Mouse (Mus musculus) erythroblast, embryonic 14.5 days (primary cell): ENCODE measurements around the gene Defb22. TPM values are rescaled to one million over a fixed set of nuclear protein-coding genes. Genes with fewer than 3 reads are reported as not detected.

ENCODE experiments used
- H3K27me3 ChIP-seq: 2 replicates; pipeline ENCODE4 v1.6.1; 2012; ENCODE audit warnings: inconsistent platforms; ENCODE audit not compliant: control insufficient read depth
- H3K36me3 ChIP-seq: 2 replicates; pipeline ENCODE4 v1.6.1; 2012; ENCODE audit warnings: mild to moderate bottlenecking, inconsistent platforms; ENCODE audit not compliant: control insufficient read depth
- H3K4me1 ChIP-seq: 2 replicates; pipeline ENCODE4 v1.6.1; 2012; ENCODE audit warnings: inconsistent platforms; ENCODE audit not compliant: control insufficient read depth
- H3K4me3 ChIP-seq: replicated peaks from 2 replicates; pipeline ENCODE3; 2012; ENCODE audit warnings: moderate library complexity, mild to moderate bottlenecking, inconsistent platforms
- H3K9me3 ChIP-seq: 2 replicates; pipeline ENCODE4 v1.6.1; 2012; ENCODE audit warnings: low read length, inconsistent platforms, mixed read lengths; ENCODE audit not compliant: control insufficient read depth
- GATA1 ChIP-seq: IDR thresholded peaks from 2 replicates; pipeline ENCODE4 v1.6.1; 2012; ENCODE audit warnings: low read length, inconsistent platforms, mixed read lengths
- TAL1 ChIP-seq: IDR thresholded peaks from 3 replicates; pipeline ENCODE4 v1.6.1; 2012; ENCODE audit warnings: low read length, inconsistent platforms, mixed read lengths
- polyA plus RNA-seq: library from polyadenylated mRNA; stranded (reverse); fragments of >175 nt; gene quantifications from 2 replicates; pipeline ENCODE4 v1.2.3, GENCODE M21; 2012

Defb22 gene
- polyA plus RNA-seq, 1 experiment: not detected

DNA sequence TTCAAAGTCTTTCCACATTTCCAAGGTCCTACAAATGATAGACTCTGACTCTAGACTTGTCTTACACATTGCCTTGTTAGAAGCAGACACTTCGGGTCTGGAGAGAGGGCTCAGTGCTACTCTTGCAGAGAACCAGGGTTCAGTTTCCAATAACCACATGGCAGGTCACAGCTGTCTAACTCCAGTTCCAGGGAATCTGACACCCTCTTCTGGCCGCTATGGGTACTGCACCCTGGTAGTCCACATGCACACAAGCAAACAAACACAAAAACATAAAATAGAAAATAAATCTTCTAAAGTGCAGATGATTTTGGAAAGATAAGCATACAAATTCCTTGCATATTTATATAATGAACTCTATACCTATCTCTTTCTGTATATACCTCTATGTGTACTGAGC lies 2.9 kb downstream of the Defb22 start:
- no peak overlapping the region for H3K4me3 ChIP-seq
- TF ChIP-seq TAL1: no peak
- TF ChIP-seq GATA1: no peak
- H3K36me3 ChIP-seq: no peaks in the 10 kb centered on the region
- H3K9me3 ChIP-seq: peaks cover 3% of the 10 kb centered on the region; the same call in 1 of the 2 replicates
- no peaks in the 10 kb centered on the region for H3K27me3 ChIP-seq
- no peaks in the 10 kb centered on the region for H3K4me1 ChIP-seq

GRCm38 (mm10) chr2:152481726-152482125 lies 8.2 kb downstream of the Defb22 start:
- Histone ChIP-seq H3K9me3 (no peaks in the 10 kb centered on the region), H3K27me3 (no peaks in the 10 kb centered on the region), H3K4me1 (no peaks in the 10 kb centered on the region), H3K36me3 (no peaks in the 10 kb centered on the region), H3K4me3 (no peak overlapping the region)
- TF ChIP-seq TAL1 (no peak), GATA1 (no peak)

GRCm38 (mm10) chr2:152480881-152481280 lies 9.1 kb downstream of the Defb22 start:
- H3K4me1 ChIP-seq: no peaks in the 10 kb centered on the region
- H3K27me3 ChIP-seq: no peaks in the 10 kb centered on the region
- no peaks in the 10 kb centered on the region for H3K36me3 ChIP-seq
- no peaks in the 10 kb centered on the region for H3K9me3 ChIP-seq
- no peak overlapping the region for H3K4me3 ChIP-seq
- no peak for TF ChIP-seq TAL1
- TF ChIP-seq GATA1: no peak

GRCm38 (mm10) chr2:152476763-152477162 lies 13.2 kb downstream of the Defb22 start, which contains the start of gene Defb20:
Defb20 (plus strand) TSS chr2:152477063.
- no peaks in the 10 kb centered on the region for H3K36me3 ChIP-seq
- no peak for TF ChIP-seq TAL1
- TF ChIP-seq GATA1: no peak
- H3K4me3 ChIP-seq: no peak within 1 kb of the TSS
- no peaks in the 10 kb centered on the region for H3K4me1 ChIP-seq
- no peaks in the 10 kb centered on the region for H3K9me3 ChIP-seq
- H3K27me3 ChIP-seq: no peaks in the 10 kb centered on the region

DNA sequence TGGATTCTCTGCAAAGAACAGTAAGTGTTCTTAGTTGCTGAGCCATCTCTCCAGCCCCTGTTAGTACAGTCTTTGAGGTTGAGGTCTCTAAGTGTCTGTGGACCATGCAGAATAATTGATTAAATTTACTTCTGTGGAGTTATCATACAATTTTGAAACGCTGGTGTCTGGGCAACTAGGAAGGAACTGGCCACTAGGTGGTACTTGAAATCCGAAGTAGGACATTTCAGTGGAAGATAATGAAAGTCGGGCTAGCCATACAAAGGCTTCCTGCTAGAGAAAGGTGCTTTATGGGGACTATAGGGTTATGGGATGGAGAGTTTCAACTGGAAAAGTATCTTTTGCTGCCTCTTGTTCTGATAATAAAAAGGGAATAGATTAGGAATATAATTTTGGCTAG lies 17.5 kb downstream of the Defb22 start:
- no peak for TF ChIP-seq GATA1
- TF ChIP-seq TAL1: no peak
- Histone ChIP-seq H3K4me3 (no peak overlapping the region), H3K36me3 (no peaks in the 10 kb centered on the region), H3K4me1 (no peaks in the 10 kb centered on the region), H3K9me3 (no peaks in the 10 kb centered on the region), H3K27me3 (no peaks in the 10 kb centered on the region; the same call in 1 of the 2 replicates)

GRCm38 (mm10) chr2:152470973-152471372 lies 19.0 kb downstream of the Defb22 start:
- Histone ChIP-seq H3K9me3 (no peaks in the 10 kb centered on the region), H3K4me1 (no peaks in the 10 kb centered on the region), H3K36me3 (no peaks in the 10 kb centered on the region), H3K4me3 (no peak overlapping the region), H3K27me3 (no peaks in the 10 kb centered on the region; the same call in 1 of the 2 replicates)
- TF ChIP-seq GATA1 (no peak), TAL1 (no peak)

- no peaks in the 10 kb centered on the region for H3K36me3 ChIP-seq
- no peak within 1 kb of the TSS for H3K4me3 ChIP-seq
- TF ChIP-seq GATA1 (no peak), TAL1 (no peak)
- peaks cover 3% of the 10 kb centered on the region; the same call in 1 of the 2 replicates for H3K27me3 ChIP-seq
- no peaks in the 10 kb centered on the region for H3K4me1 ChIP-seq
- peaks cover 3% of the 10 kb centered on the region for H3K9me3 ChIP-seq
These were observed 25.3 kb downstream of the Defb22 start, which contains the start of gene Defb23 for GRCm38 (mm10) chr2:152464570-152465150. Defb23 (minus strand) TSS chr2:152464620.

DNA sequence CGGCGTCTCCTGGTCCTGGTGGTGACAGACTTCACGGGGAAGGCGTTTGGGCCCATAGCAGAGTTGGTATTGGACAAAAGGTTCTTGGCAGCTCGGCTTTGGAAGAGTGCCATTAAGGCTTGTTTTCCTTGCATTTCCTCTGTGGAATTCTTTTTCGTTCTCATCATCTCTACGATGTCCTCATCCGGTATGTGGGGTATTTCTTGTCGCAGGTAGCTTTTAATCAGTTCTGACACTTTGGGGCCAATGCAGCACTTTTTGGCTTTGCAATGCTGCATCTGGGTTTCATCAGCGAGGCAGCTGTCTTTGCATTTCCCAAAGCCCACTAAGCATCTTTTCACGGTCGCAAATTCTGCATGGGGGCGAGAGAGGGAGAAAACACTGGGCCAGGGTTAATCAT lies 30.7 kb downstream of the Defb22 start:
- H3K4me1 ChIP-seq: no peaks in the 10 kb centered on the region
- no peaks in the 10 kb centered on the region for H3K36me3 ChIP-seq
- no peak for TF ChIP-seq GATA1
- TF ChIP-seq TAL1: no peak
- no peak overlapping the region for H3K4me3 ChIP-seq
- peaks cover 5% of the 10 kb centered on the region; the same call in 1 of the 2 replicates for H3K27me3 ChIP-seq
- no peaks in the 10 kb centered on the region; the same call in 1 of the 2 replicates for H3K9me3 ChIP-seq

GRCm38 (mm10) chr2:152452101-152452781 lies 37.7 kb downstream of the Defb22 start:
- no peak for TF ChIP-seq GATA1
- TF ChIP-seq TAL1: no peak
- Histone ChIP-seq H3K27me3 (no peaks in the 10 kb centered on the region), H3K4me3 (no peak overlapping the region), H3K4me1 (no peaks in the 10 kb centered on the region), H3K9me3 (no peaks in the 10 kb centered on the region), H3K36me3 (no peaks in the 10 kb centered on the region)

- Histone ChIP-seq H3K36me3 (no peaks in the 10 kb centered on the region), H3K4me1 (peaks cover 3% of the 10 kb centered on the region), H3K9me3 (no peaks in the 10 kb centered on the region), H3K4me3 (no peak overlapping the region), H3K27me3 (no peaks in the 10 kb centered on the region)
- TF ChIP-seq TAL1 (no peak), GATA1 (no peak)
These were observed 39.7 kb downstream of the Defb22 start for GRCm38 (mm10) chr2:152450241-152450640.
